Mouse (Mus musculus): ENCODE measurements around the gene Ptprm. TPM values are rescaled to one million over a fixed set of nuclear protein-coding genes. Genes with fewer than 3 reads are reported as not detected.

The Ptprm gene
- polyA plus RNA-seq, 1 experiment from 2014 or later: 16.1 TPM

GRCm38 (mm10) chr17:66925611-66926010 is 428.6 kb downstream of the Ptprm start:
- no peaks in the 10 kb centered on the region for H3K36me3 ChIP-seq
- no peak overlapping the region for H3K27ac ChIP-seq (ENCODE audit: poor library complexity, severe bottlenecking)
- no peaks in the 10 kb centered on the region for H3K9me3 ChIP-seq (replicated peaks)
- no peaks in the 10 kb centered on the region for H3K4me1 ChIP-seq (replicated peaks)
- no peak for ATAC-seq (ENCODE audit: insufficient number of reproducible peaks, low FRiP score)
- H3K4me3 ChIP-seq: no peak overlapping the region
- H3K27me3 ChIP-seq (replicated peaks): no peaks in the 10 kb centered on the region
- H3K4me2 ChIP-seq: no peak overlapping the region
- H3K9ac ChIP-seq: no peak overlapping the region
- 66% methylated on average over 5 of the region's 5 CpGs for WGBS

- no peak overlapping the region for H3K4me2 ChIP-seq
- H3K36me3 ChIP-seq: peaks cover 7% of the 10 kb centered on the region
- H3K4me1 ChIP-seq (replicated peaks): no peaks in the 10 kb centered on the region
- no peaks in the 10 kb centered on the region for H3K9me3 ChIP-seq (replicated peaks)
- WGBS: 24% methylated on average over 6 of the region's 6 CpGs
- no peak overlapping the region for H3K9ac ChIP-seq
- H3K4me3 ChIP-seq: no peak overlapping the region
- no peaks in the 10 kb centered on the region for H3K27me3 ChIP-seq (replicated peaks)
- ATAC-seq (ENCODE audit: insufficient number of reproducible peaks, low FRiP score): no peak
- H3K27ac ChIP-seq (ENCODE audit: poor library complexity, severe bottlenecking): no peak overlapping the region
These were observed 439.6 kb downstream of the Ptprm start for GRCm38 (mm10) chr17:66914696-66915095.

GRCm38 (mm10) chr17:66912533-66912932 is 441.7 kb downstream of the Ptprm start:
- no peak for ATAC-seq (ENCODE audit: insufficient number of reproducible peaks, low FRiP score)
- Histone ChIP-seq H3K4me1 (replicated peaks) (no peaks in the 10 kb centered on the region), H3K4me2 (no peak overlapping the region), H3K4me3 (no peak overlapping the region), H3K36me3 (no peaks in the 10 kb centered on the region), H3K27ac (ENCODE audit: poor library complexity, severe bottlenecking) (no peak overlapping the region), H3K27me3 (replicated peaks) (no peaks in the 10 kb centered on the region), H3K9ac (no peak overlapping the region), H3K9me3 (replicated peaks) (no peaks in the 10 kb centered on the region)
- 81% methylated on average over 6 of the region's 6 CpGs for WGBS

GRCm38 (mm10) chr17:66912120-66912519 is 442.1 kb downstream of the Ptprm start:
- WGBS: 72% methylated on average over 11 of the region's 11 CpGs
- H3K27ac ChIP-seq (ENCODE audit: poor library complexity, severe bottlenecking): no peak overlapping the region
- no peaks in the 10 kb centered on the region for H3K27me3 ChIP-seq (replicated peaks)
- no peaks in the 10 kb centered on the region for H3K4me1 ChIP-seq (replicated peaks)
- H3K36me3 ChIP-seq: no peaks in the 10 kb centered on the region
- H3K4me2 ChIP-seq: no peak overlapping the region
- no peak for ATAC-seq (ENCODE audit: insufficient number of reproducible peaks, low FRiP score)
- H3K4me3 ChIP-seq: no peak overlapping the region
- H3K9me3 ChIP-seq (replicated peaks): no peaks in the 10 kb centered on the region
- no peak overlapping the region for H3K9ac ChIP-seq

GRCm38 (mm10) chr17:66909901-66910300 is 444.4 kb downstream of the Ptprm start:
- Histone ChIP-seq H3K27ac (ENCODE audit: poor library complexity, severe bottlenecking) (no peak overlapping the region), H3K4me3 (no peak overlapping the region), H3K27me3 (replicated peaks) (no peaks in the 10 kb centered on the region), H3K4me2 (no peak overlapping the region), H3K9ac (no peak overlapping the region), H3K36me3 (no peaks in the 10 kb centered on the region), H3K4me1 (replicated peaks) (no peaks in the 10 kb centered on the region), H3K9me3 (replicated peaks) (no peaks in the 10 kb centered on the region)
- 72% methylated on average over 4 of the region's 4 CpGs for WGBS
- no peak for ATAC-seq (ENCODE audit: insufficient number of reproducible peaks, low FRiP score)

GRCm38 (mm10) chr17:66908921-66909320 is 445.3 kb downstream of the Ptprm start:
- H3K36me3 ChIP-seq: no peaks in the 10 kb centered on the region
- ATAC-seq (ENCODE audit: insufficient number of reproducible peaks, low FRiP score): no peak
- no peak overlapping the region for H3K4me2 ChIP-seq
- H3K9me3 ChIP-seq (replicated peaks): no peaks in the 10 kb centered on the region
- no peak overlapping the region for H3K4me3 ChIP-seq
- H3K9ac ChIP-seq: no peak overlapping the region
- 83% methylated on average over 6 of the region's 6 CpGs for WGBS
- H3K27ac ChIP-seq (ENCODE audit: poor library complexity, severe bottlenecking): no peak overlapping the region
- no peaks in the 10 kb centered on the region for H3K27me3 ChIP-seq (replicated peaks)
- no peaks in the 10 kb centered on the region for H3K4me1 ChIP-seq (replicated peaks)

- ATAC-seq (ENCODE audit: insufficient number of reproducible peaks, low FRiP score): no peak
These were observed 460.1 kb downstream of the Ptprm start for GRCm38 (mm10) chr17:66894181-66894580.

GRCm38 (mm10) chr17:66891916-66892315 is 462.3 kb downstream of the Ptprm start:
- no peak overlapping the region for H3K9ac ChIP-seq
- ATAC-seq (ENCODE audit: insufficient number of reproducible peaks, low FRiP score): no peak
- no peak overlapping the region for H3K4me2 ChIP-seq
- H3K9me3 ChIP-seq (replicated peaks): no peaks in the 10 kb centered on the region
- no peak overlapping the region for H3K4me3 ChIP-seq
- H3K4me1 ChIP-seq (replicated peaks): 0 out of 2 replicates have a peak, but pooled peaks cover 3% of the 10 kb centered on the region
- H3K27me3 ChIP-seq (replicated peaks): no peaks in the 10 kb centered on the region
- WGBS: 85% methylated on average over 6 of the region's 6 CpGs
- H3K36me3 ChIP-seq: no peaks in the 10 kb centered on the region
- H3K27ac ChIP-seq (ENCODE audit: poor library complexity, severe bottlenecking): no peak overlapping the region

More at GRCm38 (mm10) chr17:66894181-66894580, 460.1 kb downstream of the Ptprm start:
- Histone ChIP-seq H3K27ac (ENCODE audit: poor library complexity, severe bottlenecking) (no peak overlapping the region), H3K9ac (no peak overlapping the region), H3K4me2 (no peak overlapping the region), H3K9me3 (replicated peaks) (no peaks in the 10 kb centered on the region), H3K4me1 (replicated peaks) (0 out of 2 replicates have a peak, but pooled peaks cover 3% of the 10 kb centered on the region), H3K27me3 (replicated peaks) (no peaks in the 10 kb centered on the region), H3K36me3 (no peaks in the 10 kb centered on the region), H3K4me3 (no peak overlapping the region)
- WGBS: 77% methylated on average over 1 of the region's 1 CpGs

GRCm38 (mm10) chr17:66891067-66891862 is 463.0 kb downstream of the Ptprm start:
- Histone ChIP-seq H3K36me3 (no peaks in the 10 kb centered on the region), H3K4me3 (no peak overlapping the region), H3K4me2 (no peak overlapping the region), H3K4me1 (replicated peaks) (0 out of 2 replicates have a peak, but pooled peaks cover 3% of the 10 kb centered on the region), H3K27me3 (replicated peaks) (no peaks in the 10 kb centered on the region), H3K9ac (no peak overlapping the region), H3K27ac (ENCODE audit: poor library complexity, severe bottlenecking) (no peak overlapping the region), H3K9me3 (replicated peaks) (no peaks in the 10 kb centered on the region)
- ATAC-seq (ENCODE audit: insufficient number of reproducible peaks, low FRiP score): no peak
- 62% methylated on average over 13 of the region's 13 CpGs for WGBS

- Histone ChIP-seq H3K9me3 (replicated peaks) (no peaks in the 10 kb centered on the region), H3K4me1 (replicated peaks) (peaks cover 10% of the 10 kb centered on the region; the same call in 1 of the 2 replicates), H3K36me3 (no peaks in the 10 kb centered on the region), H3K4me3 (no peak overlapping the region), H3K9ac (no peak overlapping the region), H3K27ac (ENCODE audit: poor library complexity, severe bottlenecking) (no peak overlapping the region), H3K27me3 (replicated peaks) (no peaks in the 10 kb centered on the region), H3K4me2 (no peak overlapping the region)
- WGBS: 54% methylated on average over 2 of the region's 2 CpGs
- no peak for ATAC-seq (ENCODE audit: insufficient number of reproducible peaks, low FRiP score)
These were observed 472.0 kb downstream of the Ptprm start for GRCm38 (mm10) chr17:66882304-66882703.

GRCm38 (mm10) chr17:66880969-66881701 is 473.1 kb downstream of the Ptprm start:
- Histone ChIP-seq H3K4me2 (no peak overlapping the region), H3K9ac (no peak overlapping the region), H3K27ac (ENCODE audit: poor library complexity, severe bottlenecking) (no peak overlapping the region), H3K27me3 (replicated peaks) (no peaks in the 10 kb centered on the region), H3K4me1 (replicated peaks) (peaks cover 10% of the 10 kb centered on the region; the same call in 1 of the 2 replicates), H3K4me3 (no peak overlapping the region), H3K36me3 (no peaks in the 10 kb centered on the region), H3K9me3 (replicated peaks) (no peaks in the 10 kb centered on the region)
- no peak for ATAC-seq (ENCODE audit: insufficient number of reproducible peaks, low FRiP score)
- 83% methylated on average over 9 of the region's 9 CpGs for WGBS
